Mouse (Mus musculus) midbrain, embryonic 11.5 days (tissue): Measurements from ENCODE around the gene Prickle2. TPM values are rescaled to one million over a fixed set of nuclear protein-coding genes. Genes with fewer than 3 reads are reported as not detected.

ENCODE experiments used
- ATAC-seq: fragments of 200-750 bp; cut with Nextera tagmentation; 2 replicates; pipeline ENCODE4 v1.8.0; 2017; ENCODE audit warnings: moderate TSS enrichment, moderate library complexity; ENCODE audit not compliant: low FRiP score
- DNase-seq: peaks from one replicate; pipeline ENCODE4 v3.0.0; 2015; ENCODE audit warnings: low spot score; ENCODE audit errors: missing footprints
- H3K27ac ChIP-seq: fragments of 300-500 bp; sonication (generic); 2 replicates; pipeline ENCODE4 v1.5.1; 2014; ENCODE audit warnings: low read depth, low read length
- H3K27me3 ChIP-seq: fragments of 300-500 bp; sonication (generic); 2 replicates; pipeline ENCODE4 v1.6.1; 2014; ENCODE audit warnings: mild to moderate bottlenecking, low read length, moderate library complexity, mixed read lengths; ENCODE audit not compliant: control insufficient read depth, insufficient read depth
- H3K36me3 ChIP-seq: fragments of 300-500 bp; sonication (generic); 2 replicates; pipeline ENCODE4 v1.6.1; 2014; ENCODE audit warnings: mild to moderate bottlenecking, low read length, moderate library complexity, mixed read lengths; ENCODE audit not compliant: control insufficient read depth, insufficient read depth
- H3K4me1 ChIP-seq: fragments of 300-500 bp; sonication (generic); 2 replicates; pipeline ENCODE4 v1.6.1; 2014; ENCODE audit warnings: low read length; ENCODE audit not compliant: control insufficient read depth, insufficient read depth
- H3K4me2 ChIP-seq: fragments of 300-500 bp; sonication (generic); 2 replicates; pipeline ENCODE4 v1.6.1; 2014; ENCODE audit warnings: mild to moderate bottlenecking, moderate library complexity
- H3K4me3 ChIP-seq: fragments of 300-500 bp; sonication (generic); 2 replicates; pipeline ENCODE4 v1.5.1; 2014; ENCODE audit warnings: low read depth, low read length
- H3K9ac ChIP-seq: fragments of 300-500 bp; sonication (generic); 2 replicates; pipeline ENCODE4 v1.6.1; 2014; ENCODE audit warnings: low read length
- H3K9me3 ChIP-seq: fragments of 300-500 bp; sonication (generic); 2 replicates; pipeline ENCODE4 v1.6.1; 2016; ENCODE audit warnings: low read length; ENCODE audit not compliant: control insufficient read depth
- WGBS: fragments of 180-500 bp; shearing (Covaris S2); extraction: QIAGEN DNeasy Blood & Tissue Kit; methylation state at CpG from one replicate; pipeline ENCODE4 v1.1.7; 2014; 5-methylcytosine and 5-hydroxymethylcytosine counted together
- polyA plus RNA-seq: library from polyadenylated mRNA; unstranded; fragments of >200 nt; fragmentation: Nextera tagmentation; extraction: Ambion mirVana; gene quantifications from 2 replicates; pipeline ENCODE4 v1.2.1, GENCODE M21; 2014

Prickle2 gene
- polyA plus RNA-seq, 1 experiment from 2014 or later = 7.7 TPM

DNA sequence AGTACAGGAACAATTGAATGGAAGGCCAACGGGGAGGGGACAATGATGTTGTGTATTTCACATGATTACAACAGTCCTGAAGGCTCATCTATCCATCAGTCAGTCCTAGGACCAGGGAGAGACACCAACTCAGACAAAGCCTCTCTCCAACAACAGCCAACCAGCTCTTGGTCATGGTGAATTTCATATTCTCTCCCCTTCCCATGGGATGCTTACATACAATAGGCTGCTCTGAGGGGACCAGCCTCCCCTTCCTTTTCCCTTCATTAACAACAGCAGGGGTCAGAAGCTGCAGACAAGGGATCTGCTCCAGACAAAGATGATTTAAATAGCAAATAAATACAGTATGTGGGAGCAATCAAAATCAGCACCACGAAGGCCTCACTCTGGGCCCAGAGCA is 57.4 kb downstream of the Prickle2 start:
- Histone ChIP-seq H3K27ac (no peak overlapping the region), H3K4me3 (no peak overlapping the region), H3K9me3 (no peaks in the 10 kb centered on the region), H3K27me3 (no peaks in the 10 kb centered on the region), H3K4me2 (no peak overlapping the region), H3K9ac (no peak overlapping the region), H3K4me1 (peaks cover 4% of the 10 kb centered on the region; the same call in 1 of the 2 replicates), H3K36me3 (no peaks in the 10 kb centered on the region)
- 36% methylated on average over 2 of the region's 2 CpGs for WGBS
- peak; percentile 38; the same call in 1 of the 2 replicates for ATAC-seq
- no peak for DNase-seq

DNA sequence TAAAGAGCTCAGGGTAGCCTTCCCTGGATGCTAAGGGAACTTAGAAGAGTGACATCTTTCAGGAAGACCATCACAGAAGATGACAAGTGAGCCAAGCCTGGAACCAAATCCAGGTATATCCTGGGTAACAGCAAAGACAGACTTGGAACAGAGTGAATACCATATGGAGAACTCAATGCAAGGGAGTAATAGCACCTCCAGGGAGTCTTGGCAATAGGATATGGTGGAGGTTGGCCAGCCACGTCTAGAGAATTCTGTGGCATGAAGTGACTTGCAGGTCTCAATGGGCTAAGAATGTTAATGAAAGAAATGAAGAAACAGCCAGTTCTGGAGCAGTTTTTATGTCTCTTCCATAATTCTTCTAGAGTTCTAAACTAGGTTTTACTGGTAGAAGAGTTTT is 63.0 kb downstream of the Prickle2 start:
- DNase-seq (no peak), ATAC-seq (no peak)
- H3K27me3 ChIP-seq = no peaks in the 10 kb centered on the region
- no peaks in the 10 kb centered on the region for H3K36me3 ChIP-seq
- H3K27ac ChIP-seq = no peak overlapping the region
- no peak overlapping the region for H3K4me2 ChIP-seq
- no peaks in the 10 kb centered on the region for H3K4me1 ChIP-seq
- no peak overlapping the region for H3K9ac ChIP-seq
- WGBS = 82% methylated on average over 1 of the region's 1 CpGs
- no peaks in the 10 kb centered on the region for H3K9me3 ChIP-seq
- no peak overlapping the region for H3K4me3 ChIP-seq

DNA sequence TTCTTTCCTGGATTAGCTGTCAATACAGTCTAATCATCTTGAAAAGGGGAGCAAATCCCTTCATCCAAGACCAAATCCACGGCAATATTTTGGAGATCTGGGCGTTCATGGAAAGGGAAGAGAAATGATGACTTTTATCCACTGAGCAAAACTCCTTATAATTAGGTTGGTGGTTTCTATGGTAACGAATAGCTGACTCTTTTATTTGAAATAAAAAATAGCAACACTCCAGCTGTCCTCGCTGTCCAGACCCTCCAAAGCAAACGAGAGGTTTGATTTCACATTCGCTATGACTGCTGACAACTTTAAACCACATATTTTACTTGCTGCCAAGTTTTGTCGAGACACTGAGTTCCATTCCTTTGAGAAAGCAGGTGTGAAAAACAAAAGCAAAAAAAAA is 64.0 kb downstream of the Prickle2 start:
- no peak overlapping the region for H3K4me3 ChIP-seq
- H3K27me3 ChIP-seq = no peaks in the 10 kb centered on the region
- no peak overlapping the region for H3K4me2 ChIP-seq
- no peak for ATAC-seq
- no peak overlapping the region for H3K9ac ChIP-seq
- DNase-seq = no peak
- no peaks in the 10 kb centered on the region for H3K9me3 ChIP-seq
- H3K27ac ChIP-seq = no peak overlapping the region
- no peaks in the 10 kb centered on the region for H3K36me3 ChIP-seq
- WGBS = 83% methylated on average over 7 of the region's 7 CpGs
- no peaks in the 10 kb centered on the region for H3K4me1 ChIP-seq

DNA sequence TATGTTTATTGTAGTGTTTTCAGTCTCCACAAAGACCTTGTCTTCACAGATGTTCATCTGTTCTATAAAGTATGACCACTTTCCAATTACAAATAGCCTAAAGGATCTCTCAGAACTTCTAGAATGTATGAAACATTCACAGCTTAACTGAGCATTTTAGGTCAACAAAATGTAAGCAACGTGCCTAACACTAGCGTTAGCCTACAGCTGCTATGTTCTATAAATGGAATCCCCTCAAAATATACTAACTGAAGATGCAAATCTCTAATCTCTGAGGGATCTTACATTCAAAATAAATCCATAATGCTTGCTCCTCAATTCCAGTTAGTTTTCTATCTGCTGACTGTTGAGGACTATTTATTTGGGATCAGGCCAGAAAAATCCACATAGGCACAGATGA is 65.1 kb downstream of the Prickle2 start:
- no peak overlapping the region for H3K9ac ChIP-seq
- no peak overlapping the region for H3K4me3 ChIP-seq
- 93% methylated on average over 2 of the region's 2 CpGs for WGBS
- DNase-seq (no peak), ATAC-seq (no peak)
- H3K36me3 ChIP-seq = no peaks in the 10 kb centered on the region
- no peaks in the 10 kb centered on the region for H3K4me1 ChIP-seq
- H3K9me3 ChIP-seq = no peaks in the 10 kb centered on the region
- H3K27ac ChIP-seq = no peak overlapping the region
- H3K4me2 ChIP-seq = no peak overlapping the region
- H3K27me3 ChIP-seq = no peaks in the 10 kb centered on the region

DNA sequence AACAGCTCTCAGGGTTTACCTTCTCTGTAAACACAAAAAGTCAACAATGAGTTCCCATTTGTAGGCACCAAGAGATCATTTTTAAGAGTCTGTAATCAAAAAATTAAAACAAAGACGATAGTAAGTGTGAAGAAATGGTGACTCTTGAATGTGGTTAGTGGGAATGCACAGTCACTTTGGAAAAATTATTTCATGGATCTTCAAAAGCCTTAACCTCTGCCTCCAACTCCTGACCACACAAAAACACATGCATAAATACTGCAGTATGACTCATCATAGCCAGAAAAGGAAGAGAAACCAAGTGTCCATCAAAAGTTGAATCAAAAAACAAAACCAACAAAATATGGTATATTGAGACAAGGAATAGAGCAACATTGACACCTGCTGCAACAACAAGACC is 69.5 kb downstream of the Prickle2 start:
- 86% methylated on average over 1 of the region's 1 CpGs for WGBS
- no peaks in the 10 kb centered on the region for H3K27me3 ChIP-seq

DNA sequence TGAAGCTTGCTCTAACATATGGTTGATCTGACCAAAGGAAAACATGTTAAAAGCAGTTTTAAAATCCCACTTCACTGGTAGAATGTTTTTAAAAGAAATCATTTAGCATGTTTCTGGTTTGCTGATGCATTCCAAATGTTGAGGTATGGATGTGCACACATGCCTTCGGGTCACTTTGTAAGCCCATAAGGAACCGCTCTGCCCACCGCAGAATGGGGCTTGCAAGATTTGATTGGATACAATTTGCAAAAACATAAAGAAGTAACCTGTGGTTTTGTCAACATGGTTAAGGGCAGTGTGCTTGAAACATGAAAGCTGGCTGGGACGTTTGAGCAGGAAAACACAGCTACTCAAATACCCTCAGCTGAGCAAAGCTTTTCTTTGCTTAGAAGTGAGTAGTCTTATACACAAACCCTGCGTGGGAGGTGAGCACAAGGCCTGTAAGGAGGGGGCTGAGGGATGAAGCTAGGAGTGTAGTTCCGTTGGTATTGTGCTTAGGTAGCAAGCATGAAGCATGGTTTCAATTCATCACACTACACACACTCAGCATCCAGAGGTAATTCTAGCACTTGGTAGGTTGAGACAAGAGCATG is 71.0 kb downstream of the Prickle2 start:
- DNase-seq (no peak), ATAC-seq (no peak)
- whole genome bisulfite sequencing = 74% methylated on average over 6 of the region's 6 CpGs
- no peaks in the 10 kb centered on the region for H3K36me3 ChIP-seq
- H3K4me3 ChIP-seq = no peak overlapping the region
- no peaks in the 10 kb centered on the region for H3K4me1 ChIP-seq
- no peak overlapping the region for H3K4me2 ChIP-seq
- H3K27ac ChIP-seq = no peak overlapping the region
- no peak overlapping the region for H3K9ac ChIP-seq
- H3K9me3 ChIP-seq = no peaks in the 10 kb centered on the region
- no peaks in the 10 kb centered on the region for H3K27me3 ChIP-seq

More for the DNA sequence above, 69.5 kb downstream of the Prickle2 start:
- Histone ChIP-seq H3K9ac (no peak overlapping the region), H3K27ac (no peak overlapping the region), H3K4me3 (no peak overlapping the region), H3K9me3 (no peaks in the 10 kb centered on the region), H3K4me1 (no peaks in the 10 kb centered on the region), H3K4me2 (no peak overlapping the region), H3K36me3 (no peaks in the 10 kb centered on the region)
- no peak for ATAC-seq
- DNase-seq = no peak

DNA sequence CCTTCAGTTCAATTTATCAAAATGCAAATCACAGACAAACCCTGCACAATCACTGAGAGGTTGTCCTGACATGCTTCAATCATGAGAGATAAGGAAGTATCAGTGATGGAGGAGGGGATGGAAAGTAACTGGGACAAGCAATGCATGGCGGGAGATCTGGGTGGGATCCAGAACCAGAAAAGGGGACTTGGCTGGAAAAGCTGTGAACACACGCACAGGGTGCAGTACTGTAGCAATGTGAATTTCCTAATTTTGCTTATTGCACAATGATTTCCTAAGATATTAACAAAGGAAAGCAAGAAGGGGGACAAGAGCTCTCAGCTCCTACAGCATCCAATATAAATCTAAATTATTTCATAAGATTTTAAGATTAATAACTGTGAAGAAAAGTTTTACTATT is 75.0 kb downstream of the Prickle2 start:
- Histone ChIP-seq H3K4me2 (no peak overlapping the region), H3K27me3 (no peaks in the 10 kb centered on the region), H3K9ac (no peak overlapping the region), H3K4me3 (no peak overlapping the region), H3K9me3 (no peaks in the 10 kb centered on the region), H3K27ac (no peak overlapping the region), H3K36me3 (no peaks in the 10 kb centered on the region), H3K4me1 (no peaks in the 10 kb centered on the region)
- ATAC-seq (no peak), DNase-seq (no peak)
- 87% methylated on average over 2 of the region's 2 CpGs for WGBS

DNA sequence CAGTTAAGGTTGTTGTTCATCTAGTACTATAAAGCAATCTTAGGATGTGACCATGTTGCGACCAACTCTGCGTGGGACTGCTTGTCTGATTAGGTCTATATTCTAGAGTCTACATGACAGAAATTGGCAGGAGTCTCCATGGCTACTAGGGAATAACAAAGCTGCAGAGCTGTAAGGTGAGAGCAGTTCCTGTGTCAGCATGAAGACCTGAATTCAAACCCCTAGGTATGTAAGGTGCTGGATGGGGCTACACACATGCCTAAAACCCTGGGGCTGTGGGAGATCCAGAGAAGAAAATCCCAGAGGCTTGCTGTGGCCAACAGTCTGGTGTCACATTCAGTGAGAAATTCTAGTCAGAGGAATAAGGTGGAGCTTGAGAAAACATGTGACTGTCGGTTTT is 78.2 kb downstream of the Prickle2 start:
- Histone ChIP-seq H3K4me1 (no peaks in the 10 kb centered on the region), H3K4me2 (no peak overlapping the region), H3K4me3 (no peak overlapping the region), H3K9ac (no peak overlapping the region), H3K27ac (no peak overlapping the region), H3K9me3 (no peaks in the 10 kb centered on the region), H3K36me3 (no peaks in the 10 kb centered on the region), H3K27me3 (no peaks in the 10 kb centered on the region)
- ATAC-seq (no peak), DNase-seq (no peak)
- WGBS = 90% methylated on average over 3 of the region's 3 CpGs

DNA sequence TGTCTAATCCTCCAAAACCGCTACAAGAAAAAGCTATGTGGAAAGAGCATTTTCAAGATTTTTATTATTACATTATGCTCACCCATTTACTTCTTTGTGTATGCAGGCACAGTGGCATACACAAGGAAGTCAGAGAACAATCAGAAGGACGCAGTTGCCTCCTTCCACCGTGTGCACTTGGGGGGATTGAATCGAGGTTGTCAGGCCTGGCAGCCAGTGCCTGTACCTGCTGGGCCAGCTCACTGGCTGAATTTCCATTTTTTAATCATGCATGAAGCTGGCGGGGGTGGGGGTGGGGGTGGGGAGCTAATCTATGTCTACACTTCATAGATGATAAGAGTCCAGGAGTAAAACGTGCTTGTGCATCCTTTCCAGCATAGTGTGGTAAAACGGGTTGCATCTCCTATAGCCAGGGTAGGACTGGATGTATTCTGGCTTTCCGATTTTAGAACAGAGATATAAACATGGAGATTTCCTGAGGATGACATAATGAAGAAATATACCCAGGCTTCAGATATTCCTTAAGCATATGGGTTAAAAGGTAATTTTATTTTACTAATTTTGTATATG is 78.8 kb downstream of the Prickle2 start:
- no peaks in the 10 kb centered on the region for H3K4me1 ChIP-seq
- WGBS = 69% methylated on average over 8 of the region's 8 CpGs
- no peaks in the 10 kb centered on the region for H3K36me3 ChIP-seq
- H3K4me2 ChIP-seq = no peak overlapping the region
- no peak overlapping the region for H3K9ac ChIP-seq
- DNase-seq (peak; percentile 56), ATAC-seq (no peak)
- no peak overlapping the region; the same call in 1 of the 2 replicates for H3K27ac ChIP-seq
- H3K27me3 ChIP-seq = no peaks in the 10 kb centered on the region
- no peak overlapping the region for H3K4me3 ChIP-seq
- H3K9me3 ChIP-seq = no peaks in the 10 kb centered on the region
